ENCODE assay signal across 8 mouse cellular contexts in genomic region chr12:29279631-29280080, GRCm38 (mm10).
DNase-seq lines count a peak whose midpoint lies in the region; ATAC-seq and TF ChIP-seq lines count a peak whose summit lies in the region.

No protein-coding gene starts in this region.

- H3K9ac ChIP-seq in lung, postnatal 0 days (replicated peaks; ENCODE audit: low read depth), result no peak overlapping the region
- H3K9ac ChIP-seq in hindbrain, postnatal 0 days (replicated peaks; ENCODE audit: low read length), result peak overlapping the region; percentile 48
- H3K9ac ChIP-seq in stomach, embryonic 14.5 days (replicated peaks; ENCODE audit: low read depth, low read length), result no peak overlapping the region

- H3K4me3 ChIP-seq in lung, postnatal 0 days (ENCODE audit: low read depth, low read length), result no peak overlapping the region
- H3K4me3 ChIP-seq in hindbrain, postnatal 0 days (ENCODE audit: low read length), result no peak overlapping the region
- H3K4me3 ChIP-seq in stomach, embryonic 14.5 days (ENCODE audit: low read depth, low read length), result no peak overlapping the region

- H3K27ac ChIP-seq in lung, postnatal 0 days (ENCODE audit: low read length), result no peak overlapping the region
- peak overlapping the region; percentile 81 for H3K27ac ChIP-seq in hindbrain, postnatal 0 days
- H3K27ac ChIP-seq in stomach, embryonic 14.5 days (ENCODE audit: low read length), result no peak overlapping the region; the same call in 1 of the 2 replicates

- H3K4me2 ChIP-seq in lung, postnatal 0 days (replicated peaks; ENCODE audit: low read depth, low read length), result peak overlapping the region; percentile 19; the same call in 1 of the 2 replicates
- peak overlapping the region; percentile 44 for H3K4me2 ChIP-seq in hindbrain, postnatal 0 days (ENCODE audit: low read depth, low read length)
- H3K4me2 ChIP-seq in stomach, embryonic 14.5 days (replicated peaks; ENCODE audit: low read depth, low read length), result peak overlapping the region; percentile 24

- no peak for TF ChIP-seq EP300 in lung, postnatal 0 days (IDR thresholded peaks at IDR 0.05)

- no peaks in the 10 kb centered on the region for H3K9me3 ChIP-seq in lung, postnatal 0 days (ENCODE audit: low read length)
- H3K9me3 ChIP-seq in hindbrain, postnatal 0 days (ENCODE audit: low read length), result no peaks in the 10 kb centered on the region
- no peaks in the 10 kb centered on the region for H3K9me3 ChIP-seq in stomach, embryonic 14.5 days (ENCODE audit: control insufficient read depth, low read depth, low read length)

- peak; percentile 25; the same call in 1 of the 2 replicates for ATAC-seq in lung, postnatal 0 days
- no peak; the same call in 1 of the 2 replicates for ATAC-seq in hindbrain, postnatal 0 days
- ATAC-seq in stomach, embryonic 14.5 days (ENCODE audit: insufficient number of reproducible peaks, insufficient read depth, low FRiP score, low read depth), result no peak

- H3K36me3 ChIP-seq in lung, postnatal 0 days (ENCODE audit: insufficient read depth, low read length), result no peaks in the 10 kb centered on the region
- no peaks in the 10 kb centered on the region for H3K36me3 ChIP-seq in hindbrain, postnatal 0 days (ENCODE audit: insufficient read depth, low read length)
- no peaks in the 10 kb centered on the region for H3K36me3 ChIP-seq in stomach, embryonic 14.5 days (ENCODE audit: control insufficient read depth, insufficient read depth, low read length)

- no peaks in the 10 kb centered on the region; the same call in 1 of the 2 replicates for H3K4me1 ChIP-seq in lung, postnatal 0 days (ENCODE audit: insufficient read depth, low read depth, low read length)
- peaks cover 18% of the 10 kb centered on the region for H3K4me1 ChIP-seq in hindbrain, postnatal 0 days (ENCODE audit: insufficient read depth, low read length)
- H3K4me1 ChIP-seq in stomach, embryonic 14.5 days (ENCODE audit: control insufficient read depth, insufficient read depth, low read length), result no peaks in the 10 kb centered on the region

- WGBS in lung, postnatal 0 days, result 11% methylated on average over 13 of the region's 13 CpGs
- WGBS in hindbrain, postnatal 0 days, result 4% methylated on average over 13 of the region's 13 CpGs
- 12% methylated on average over 13 of the region's 13 CpGs for WGBS in stomach, embryonic 14.5 days

- TF ChIP-seq CTCF in lung, postnatal 0 days (IDR thresholded peaks at IDR 0.05), result no peak
- no peak for TF ChIP-seq CTCF in hindbrain, postnatal 0 days (IDR thresholded peaks at IDR 0.05; ENCODE audit: low read depth)

- DNase-seq in embryo, embryonic 10 days (ENCODE audit: low spot score), result peak; percentile 17
- no peak for DNase-seq in embryo, embryonic 9.5 days (ENCODE audit: extremely low spot score)
- no peak for DNase-seq in lung, postnatal 0 days (ENCODE audit: low spot score)
- DNase-seq in lung, postnatal 36 days, result no peak
- DNase-seq in hindbrain, postnatal 0 days (ENCODE audit: low spot score), result no peak
- DNase-seq in thymus, postnatal 10 days (ENCODE audit: low spot score in 2 of 2), result no peak
- no peak for DNase-seq in lung, postnatal 10 days

- H3K27me3 ChIP-seq in lung, postnatal 0 days (replicated peaks; ENCODE audit: insufficient read depth, low read length), result no peaks in the 10 kb centered on the region
- no peaks in the 10 kb centered on the region for H3K27me3 ChIP-seq in hindbrain, postnatal 0 days (ENCODE audit: insufficient read depth, low read length)
- no peaks in the 10 kb centered on the region for H3K27me3 ChIP-seq in stomach, embryonic 14.5 days (ENCODE audit: control insufficient read depth, insufficient read depth, low read length)
